8 mouse cellular contexts compared by ENCODE assay signal in the genomic region with DNA sequence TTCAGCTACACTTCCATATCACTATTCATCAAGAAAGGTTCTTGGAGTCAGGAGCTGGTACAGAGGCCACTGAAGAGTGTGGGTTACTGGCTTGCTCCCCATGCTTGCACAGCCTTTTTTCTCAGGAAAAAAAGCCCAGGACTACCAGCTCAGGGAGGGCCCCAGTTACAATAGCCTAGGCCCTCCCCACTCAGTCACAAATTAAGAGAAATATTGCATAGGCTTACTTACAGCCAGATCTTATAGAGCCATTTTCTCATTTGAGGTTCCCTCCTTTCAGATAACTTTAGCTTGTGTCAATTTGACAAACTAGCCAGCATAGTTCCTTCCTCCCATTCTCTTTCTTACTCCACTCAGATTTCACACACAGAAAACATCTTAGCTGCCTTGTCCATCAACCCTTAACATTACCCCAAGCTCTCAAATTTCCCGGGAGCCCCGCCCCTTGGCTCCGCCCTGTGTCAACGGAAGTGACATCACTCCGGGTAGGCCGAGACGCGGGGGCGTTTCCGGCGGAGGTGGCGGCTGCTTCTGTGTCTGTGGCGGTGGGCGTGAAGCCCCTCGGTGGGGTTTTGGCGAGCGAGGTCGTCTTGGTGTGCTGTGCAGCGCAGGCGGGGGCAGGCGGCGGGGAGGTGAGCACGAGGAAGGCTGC. TPM values are rescaled to one million over a fixed set of nuclear protein-coding genes. Genes with fewer than 3 reads are reported as not detected.
DNase-seq lines count a peak whose midpoint lies in the region; ATAC-seq and TF ChIP-seq lines count a peak whose summit lies in the region.

Edc3 (plus strand) TSS at position 473 of the 652 bp plus-strand sequence.

- peak within 1 kb of the TSS; percentile 85 for H3K4me3 ChIP-seq in bone marrow, adult 2 months (replicated peaks; ENCODE audit: control insufficient read depth, low read depth, low read length)
- H3K4me3 ChIP-seq in embryonic facial prominence, embryonic 15.5 days (replicated peaks), result peak within 1 kb of the TSS; percentile 89
- H3K4me3 ChIP-seq in limb, embryonic 12.5 days (replicated peaks), result peak within 1 kb of the TSS; percentile 90
- peak within 1 kb of the TSS; percentile 82 for H3K4me3 ChIP-seq in midbrain, embryonic 14.5 days (replicated peaks; ENCODE audit: low read depth, low read length)

- no peak for TF ChIP-seq CTCF in bone marrow, adult 2 months (IDR thresholded peaks at IDR 0.05; ENCODE audit: control insufficient read depth, insufficient read depth, low read length)

- no peaks in the 10 kb centered on the region for H3K27me3 ChIP-seq in embryonic facial prominence, embryonic 15.5 days
- no peaks in the 10 kb centered on the region for H3K27me3 ChIP-seq in limb, embryonic 12.5 days
- H3K27me3 ChIP-seq in midbrain, embryonic 14.5 days (ENCODE audit: control insufficient read depth, insufficient read depth, low read length), result no peaks in the 10 kb centered on the region

- peak; percentile 76; the same call in 1 of the 2 replicates for TF ChIP-seq POLR2A in bone marrow, adult 2 months (IDR thresholded peaks at IDR 0.05; ENCODE audit: borderline replicate concordance, control insufficient read depth, low read depth, low read length)

- H3K9me3 ChIP-seq in embryonic facial prominence, embryonic 15.5 days (replicated peaks), result no peaks in the 10 kb centered on the region
- 0 out of 2 replicates have a peak, but pooled peaks cover 4% of the 10 kb centered on the region for H3K9me3 ChIP-seq in limb, embryonic 12.5 days
- no peaks in the 10 kb centered on the region for H3K9me3 ChIP-seq in midbrain, embryonic 14.5 days (ENCODE audit: control insufficient read depth, low read length)

- H3K9ac ChIP-seq in embryonic facial prominence, embryonic 15.5 days, result peak within 1 kb of the TSS; percentile 87
- H3K9ac ChIP-seq in limb, embryonic 12.5 days (replicated peaks), result peak within 1 kb of the TSS; percentile 90
- H3K9ac ChIP-seq in midbrain, embryonic 14.5 days (replicated peaks; ENCODE audit: low read length), result peak within 1 kb of the TSS; percentile 90

- H3K27ac ChIP-seq in bone marrow, adult 2 months (ENCODE audit: control insufficient read depth, insufficient read depth, low read depth, low read length, poor library complexity), result peak within 1 kb of the TSS; percentile 71
- peak within 1 kb of the TSS; percentile 88 for H3K27ac ChIP-seq in embryonic facial prominence, embryonic 15.5 days (replicated peaks)
- H3K27ac ChIP-seq in limb, embryonic 12.5 days, result peak within 1 kb of the TSS; percentile 84
- H3K27ac ChIP-seq in midbrain, embryonic 14.5 days (replicated peaks; ENCODE audit: low read depth, low read length), result peak within 1 kb of the TSS; percentile 75

- WGBS in bone marrow, adult 2 months, result 1% methylated on average over 23 of the region's 23 CpGs
- under 1% methylated on average over 23 of the region's 23 CpGs for WGBS in embryonic facial prominence, embryonic 15.5 days
- WGBS in limb, embryonic 12.5 days, result under 1% methylated on average over 23 of the region's 23 CpGs
- under 1% methylated on average over 23 of the region's 23 CpGs for WGBS in midbrain, embryonic 14.5 days

- peak; percentile 93 for ATAC-seq in embryonic facial prominence, embryonic 15.5 days (ENCODE audit: insufficient number of reproducible peaks, low FRiP score, low TSS enrichment, low read depth)
- ATAC-seq in limb, embryonic 12.5 days (ENCODE audit: insufficient number of reproducible peaks, insufficient read depth, low FRiP score, low TSS enrichment, low read depth), result peak; percentile 91
- ATAC-seq in midbrain, embryonic 14.5 days (ENCODE audit: low FRiP score, low TSS enrichment), result peak; percentile 91

- H3K4me2 ChIP-seq in embryonic facial prominence, embryonic 15.5 days (replicated peaks), result peak within 1 kb of the TSS; percentile 75
- peak within 1 kb of the TSS; percentile 82 for H3K4me2 ChIP-seq in limb, embryonic 12.5 days
- peak within 1 kb of the TSS; percentile 84 for H3K4me2 ChIP-seq in midbrain, embryonic 14.5 days (ENCODE audit: low read length)

- peaks cover 8% of the 10 kb centered on the region for H3K36me3 ChIP-seq in embryonic facial prominence, embryonic 15.5 days
- peaks cover 6% of the 10 kb centered on the region; the same call in 1 of the 2 replicates for H3K36me3 ChIP-seq in limb, embryonic 12.5 days
- H3K36me3 ChIP-seq in midbrain, embryonic 14.5 days (ENCODE audit: control insufficient read depth, insufficient read depth, low read length), result peaks cover 8% of the 10 kb centered on the region

- peak; percentile 95 for DNase-seq in A20 (ENCODE audit: low read depth, low spot score)
- peak; percentile 90 for DNase-seq in heart, adult 8-10 months (ENCODE audit: low spot score)
- peak; percentile 85 to 92 for DNase-seq in kidney, adult 8-10 months
- peak; percentile 94 for DNase-seq in midbrain, embryonic 14.5 days
- DNase-seq in spleen, adult 12 weeks (ENCODE audit: low spot score), result peak; percentile 82

- no peaks in the 10 kb centered on the region for H3K4me1 ChIP-seq in bone marrow, adult 2 months (ENCODE audit: control insufficient read depth, insufficient read depth, low read length)
- peaks cover 3% of the 10 kb centered on the region for H3K4me1 ChIP-seq in embryonic facial prominence, embryonic 15.5 days
- peaks cover 8% of the 10 kb centered on the region for H3K4me1 ChIP-seq in limb, embryonic 12.5 days (replicated peaks)
- peaks cover 10% of the 10 kb centered on the region for H3K4me1 ChIP-seq in midbrain, embryonic 14.5 days (ENCODE audit: control insufficient read depth, insufficient read depth, low read length)

RNA-seq across cellular contexts. Expression of gene Edc3, which starts in this region (rescaled TPM):
- 8.3 and 9.1 TPM in 2 replicates for polyA plus RNA-seq in bone marrow, adult 2 months (2011; ENCODE audit: insufficient read depth, insufficient read length, low replicate concordance, missing spikeins)
- polyA plus RNA-seq in embryonic facial prominence, embryonic 15.5 days (2015; fragmentation: Nextera tagmentation; extraction: Ambion mirVana), result 32.4 and 33.2 TPM in 2 replicates
- total RNA-seq in heart, adult 8-10 months (2022), result 1 to 10 TPM; 3.6 to 5.3 (median 4.5) TPM
- polyA plus RNA-seq in limb, embryonic 12.5 days (2016; fragmentation: Nextera tagmentation; extraction: Ambion mirVana), result 41.4 and 42.1 TPM in 2 replicates
- polyA plus RNA-seq in midbrain, embryonic 14.5 days (2014; fragmentation: Nextera tagmentation; extraction: Ambion mirVana), result 24.6 and 27.7 TPM in 2 replicates

Comparison
In these comparisons a context has a peak if more than half of its experiments do, and no peak if none do; other contexts are left out.
1. Peak in every context shown above with its lines: DNase-seq, ATAC-seq, H3K4me3 ChIP-seq and H3K27ac ChIP-seq.